Mouse (Mus musculus) adipocyte (in vitro differentiated cells): ENCODE measurements around the gene Ifna2.

Source experiments
- DNase-seq: peaks from one replicate; pipeline ENCODE4 v3.0.0-alpha.2; 2016; ENCODE audit warnings: low spot score

Gene Ifna2

GRCm38 (mm10) chr4:88653644-88654043 is 30.1 kb downstream of the Ifna2 start:
- DNase-seq, result no peak

GRCm38 (mm10) chr4:88644359-88644758 is 39.4 kb downstream of the Ifna2 start, which contains the start of gene Ifna13:
Gene Ifna13, minus strand, starts transcription at chr4:88644459.
- no peak for DNase-seq

GRCm38 (mm10) chr4:88642526-88642925 is 41.2 kb downstream of the Ifna2 start:
- no peak for DNase-seq

GRCm38 (mm10) chr4:88641077-88641831 is 42.5 kb downstream of the Ifna2 start:
- DNase-seq, result peak; percentile 100

- no peak for DNase-seq
These were observed 43.0 kb downstream of the Ifna2 start for GRCm38 (mm10) chr4:88640704-88641076.

- DNase-seq, result no peak
These were observed 49.4 kb downstream of the Ifna2 start, which contains the start of gene C87499 for GRCm38 (mm10) chr4:88634311-88634710. Gene C87499, minus strand, starts transcription at chr4:88634411.
